Mouse (Mus musculus): ENCODE measurements around the gene Stx8.

The Stx8 gene

GRCm38 (mm10) chr11:68222209-68222608 lies 256.2 kb downstream of the Stx8 start:
- DNase-seq (ENCODE audit: low spot score in 2 of 2): no peak

GRCm38 (mm10) chr11:68223143-68223542 lies 257.1 kb downstream of the Stx8 start:
- no peak for DNase-seq (ENCODE audit: low spot score in 2 of 2)

GRCm38 (mm10) chr11:68226654-68227057 lies 260.7 kb downstream of the Stx8 start:
- DNase-seq (ENCODE audit: low spot score in 2 of 2): no peak

GRCm38 (mm10) chr11:68227837-68228236 lies 261.8 kb downstream of the Stx8 start:
- no peak for DNase-seq (ENCODE audit: low spot score in 2 of 2)

GRCm38 (mm10) chr11:68228941-68229665 lies 263.1 kb downstream of the Stx8 start:
- DNase-seq (ENCODE audit: low spot score in 2 of 2): no peak

GRCm38 (mm10) chr11:68231558-68231957 lies 265.6 kb downstream of the Stx8 start:
- no peak for DNase-seq (ENCODE audit: low spot score in 2 of 2)

GRCm38 (mm10) chr11:68233469-68233965 lies 267.5 kb downstream of the Stx8 start:
- no peak for DNase-seq (ENCODE audit: low spot score in 2 of 2)

- DNase-seq (ENCODE audit: low spot score in 2 of 2): no peak
Observed at GRCm38 (mm10) chr11:68239756-68240155, 273.8 kb downstream of the Stx8 start.

- no peak for DNase-seq (ENCODE audit: low spot score in 2 of 2)
Observed at GRCm38 (mm10) chr11:68244254-68244991, 278.4 kb downstream of the Stx8 start.

GRCm38 (mm10) chr11:68244992-68245261 lies 278.9 kb downstream of the Stx8 start:
- DNase-seq (ENCODE audit: low spot score in 2 of 2): no peak

GRCm38 (mm10) chr11:68247897-68248296 lies 281.9 kb downstream of the Stx8 start:
- DNase-seq (ENCODE audit: low spot score in 2 of 2): no peak

GRCm38 (mm10) chr11:68250106-68250505 lies 284.1 kb downstream of the Stx8 start:
- no peak for DNase-seq (ENCODE audit: low spot score in 2 of 2)

- no peak for DNase-seq (ENCODE audit: low spot score in 2 of 2)
Observed at GRCm38 (mm10) chr11:68253531-68253930, 287.5 kb downstream of the Stx8 start.
